Mouse (Mus musculus): ENCODE data around the gene Hyou1. TPM values are rescaled to one million over a fixed set of nuclear protein-coding genes. Genes with fewer than 3 reads are reported as not detected.
A peak's percentile ranks its signal among the peaks of the same experiment; 100 is the strongest.
"Not testable (repeated sequence)": the region's sequence is repeated elsewhere in the genome, so short reads cannot be mapped to it uniquely, and the experiment has no call there.

The Hyou1 gene
- 38.2 and 42.0 TPM in 2 replicates for polyA plus RNA-seq (2015; fragmentation: Nextera tagmentation; extraction: Ambion mirVana)

DNA sequence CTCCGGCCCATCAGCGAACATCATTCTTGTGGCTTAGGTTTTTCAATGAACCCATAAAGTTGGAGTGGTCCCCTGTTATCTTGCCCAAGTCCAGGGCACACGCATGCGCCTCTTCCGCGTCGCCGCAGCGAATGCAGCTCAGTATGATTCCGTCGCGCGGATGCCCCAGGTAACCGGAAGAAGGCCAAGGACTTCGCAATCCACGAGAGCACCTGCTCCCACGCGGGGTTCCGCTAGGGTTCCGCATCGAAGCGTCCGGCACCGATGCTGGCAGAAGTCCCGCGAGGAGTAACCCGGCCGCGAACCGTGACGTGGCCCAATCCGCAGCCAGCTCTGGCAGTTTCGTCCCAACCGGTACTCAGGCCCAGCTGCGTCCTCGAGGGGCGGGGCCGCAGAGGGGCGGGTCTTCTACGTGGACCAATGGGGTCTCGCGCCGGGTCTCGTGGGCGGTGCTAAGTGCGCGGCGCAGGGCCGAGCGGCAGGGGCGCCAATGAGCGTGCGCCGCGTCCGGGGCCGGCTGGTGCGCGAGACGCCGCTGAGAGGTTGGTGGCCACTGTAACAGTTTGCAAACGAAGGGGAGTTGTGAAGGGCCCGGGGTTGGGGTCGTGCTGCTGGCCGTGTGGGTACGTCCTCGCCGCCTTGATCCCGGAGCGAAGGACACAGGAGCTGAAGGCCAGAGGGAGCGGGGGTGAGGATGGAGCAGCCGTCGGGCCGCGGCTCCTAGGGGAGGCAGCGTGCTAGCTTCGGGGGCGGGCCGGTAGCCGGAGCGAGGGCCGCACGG, at the start of gene Hyou1:
TSS of gene Hyou1 (plus strand) at position 437 of the 781 bp plus-strand sequence.
- Histone ChIP-seq H3K27ac (ENCODE audit: low read length) (peak within 1 kb of the TSS; percentile 87), H3K27me3 (ENCODE audit: control insufficient read depth, insufficient read depth, low read depth, low read length) (no peaks in the 10 kb centered on the region), H3K4me1 (replicated peaks; ENCODE audit: control insufficient read depth, insufficient read depth, low read length) (peaks cover 14% of the 10 kb centered on the region), H3K4me3 (ENCODE audit: low read length) (peak within 1 kb of the TSS; percentile 87), H3K4me2 (ENCODE audit: low read depth, low read length) (peak within 1 kb of the TSS; percentile 95), H3K9ac (ENCODE audit: low read length) (peak within 1 kb of the TSS; percentile 91), H3K9me3 (ENCODE audit: control insufficient read depth, low read length) (no peaks in the 10 kb centered on the region), H3K36me3 (ENCODE audit: control insufficient read depth, insufficient read depth, low read length) (peaks cover 17% of the 10 kb centered on the region)
- peak; percentile 99 for ATAC-seq (ENCODE audit: low read depth)
- WGBS = under 1% methylated on average over 83 of the region's 83 CpGs

DNA sequence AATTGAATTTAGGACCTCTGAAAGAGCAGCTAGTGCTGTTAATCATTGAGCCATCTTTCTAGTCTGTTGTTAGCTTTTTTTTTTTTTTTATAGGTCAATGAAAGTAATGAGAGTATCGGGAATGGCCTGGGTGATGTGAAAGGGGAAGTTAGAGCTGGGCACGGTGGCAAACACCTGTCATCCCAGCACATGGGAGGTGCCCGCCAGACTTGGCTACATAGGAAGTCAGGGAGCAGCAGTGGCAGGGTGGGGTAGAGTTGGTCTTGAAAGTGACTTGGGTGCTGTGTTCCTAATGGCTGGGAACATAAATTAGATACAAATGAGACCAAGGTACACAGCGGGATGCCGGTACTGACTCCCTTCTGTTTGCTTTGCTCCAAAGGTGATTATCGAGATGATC, 48.6 kb upstream of the Hyou1 start:
- H3K4me1 ChIP-seq (replicated peaks; ENCODE audit: control insufficient read depth, insufficient read depth, low read length) = peaks cover 9% of the 10 kb centered on the region
- no peaks in the 10 kb centered on the region for H3K27me3 ChIP-seq (ENCODE audit: control insufficient read depth, insufficient read depth, low read depth, low read length)
- no peak overlapping the region for H3K4me3 ChIP-seq (ENCODE audit: low read length)
- 93% methylated on average over 6 of the region's 6 CpGs for WGBS
- H3K27ac ChIP-seq (ENCODE audit: low read length) = no peak overlapping the region
- no peak overlapping the region for H3K4me2 ChIP-seq (ENCODE audit: low read depth, low read length)
- no peaks in the 10 kb centered on the region for H3K9me3 ChIP-seq (ENCODE audit: control insufficient read depth, low read length)
- no peak for ATAC-seq (ENCODE audit: low read depth)
- H3K36me3 ChIP-seq (ENCODE audit: control insufficient read depth, insufficient read depth, low read length) = peaks cover 26% of the 10 kb centered on the region
- H3K9ac ChIP-seq (ENCODE audit: low read length) = no peak overlapping the region

DNA sequence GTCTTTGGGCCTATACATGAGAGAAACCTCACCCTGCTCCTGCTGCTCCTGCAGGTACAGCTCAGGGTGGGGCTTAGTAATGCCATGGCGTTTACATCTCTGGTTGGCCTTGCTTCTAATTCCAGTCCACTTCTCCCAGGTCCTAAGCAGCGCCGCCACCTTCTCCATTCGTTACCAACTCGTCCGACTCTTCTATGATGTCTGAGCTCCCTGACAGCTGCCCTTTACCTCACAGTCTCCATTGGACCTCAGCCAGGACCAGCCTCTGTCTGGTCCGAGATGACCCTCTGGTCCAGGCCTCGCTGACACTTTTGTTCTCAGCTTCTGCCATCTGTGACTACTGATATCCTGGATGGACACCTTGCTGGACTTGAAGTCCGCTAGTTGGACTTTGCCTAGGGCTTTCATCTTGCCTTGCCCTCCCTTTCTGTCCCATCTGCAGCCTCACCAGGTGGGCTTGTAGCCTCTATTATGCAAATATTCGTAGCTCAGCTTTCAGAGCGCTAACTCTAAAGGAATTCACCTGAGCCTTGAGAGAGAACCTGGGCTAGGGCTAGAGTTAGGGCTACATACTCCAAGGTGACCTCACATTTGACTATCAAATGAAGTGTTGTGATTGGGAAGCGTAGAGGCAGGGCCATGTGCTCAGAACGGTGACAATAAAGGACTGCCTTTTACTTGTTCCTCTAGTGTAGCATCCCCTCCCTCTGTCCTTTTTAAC, 46.2 kb upstream of the Hyou1 start:
- Histone ChIP-seq H3K9me3 (ENCODE audit: control insufficient read depth, low read length) (no peaks in the 10 kb centered on the region), H3K9ac (ENCODE audit: low read length) (no peak overlapping the region), H3K4me1 (replicated peaks; ENCODE audit: control insufficient read depth, insufficient read depth, low read length) (peaks cover 15% of the 10 kb centered on the region), H3K4me2 (ENCODE audit: low read depth, low read length) (no peak overlapping the region), H3K4me3 (ENCODE audit: low read length) (no peak overlapping the region), H3K27ac (ENCODE audit: low read length) (no peak overlapping the region), H3K27me3 (ENCODE audit: control insufficient read depth, insufficient read depth, low read depth, low read length) (no peaks in the 10 kb centered on the region), H3K36me3 (ENCODE audit: control insufficient read depth, insufficient read depth, low read length) (peaks cover 26% of the 10 kb centered on the region)
- WGBS = 93% methylated on average over 13 of the region's 13 CpGs
- ATAC-seq (ENCODE audit: low read depth) = no peak

DNA sequence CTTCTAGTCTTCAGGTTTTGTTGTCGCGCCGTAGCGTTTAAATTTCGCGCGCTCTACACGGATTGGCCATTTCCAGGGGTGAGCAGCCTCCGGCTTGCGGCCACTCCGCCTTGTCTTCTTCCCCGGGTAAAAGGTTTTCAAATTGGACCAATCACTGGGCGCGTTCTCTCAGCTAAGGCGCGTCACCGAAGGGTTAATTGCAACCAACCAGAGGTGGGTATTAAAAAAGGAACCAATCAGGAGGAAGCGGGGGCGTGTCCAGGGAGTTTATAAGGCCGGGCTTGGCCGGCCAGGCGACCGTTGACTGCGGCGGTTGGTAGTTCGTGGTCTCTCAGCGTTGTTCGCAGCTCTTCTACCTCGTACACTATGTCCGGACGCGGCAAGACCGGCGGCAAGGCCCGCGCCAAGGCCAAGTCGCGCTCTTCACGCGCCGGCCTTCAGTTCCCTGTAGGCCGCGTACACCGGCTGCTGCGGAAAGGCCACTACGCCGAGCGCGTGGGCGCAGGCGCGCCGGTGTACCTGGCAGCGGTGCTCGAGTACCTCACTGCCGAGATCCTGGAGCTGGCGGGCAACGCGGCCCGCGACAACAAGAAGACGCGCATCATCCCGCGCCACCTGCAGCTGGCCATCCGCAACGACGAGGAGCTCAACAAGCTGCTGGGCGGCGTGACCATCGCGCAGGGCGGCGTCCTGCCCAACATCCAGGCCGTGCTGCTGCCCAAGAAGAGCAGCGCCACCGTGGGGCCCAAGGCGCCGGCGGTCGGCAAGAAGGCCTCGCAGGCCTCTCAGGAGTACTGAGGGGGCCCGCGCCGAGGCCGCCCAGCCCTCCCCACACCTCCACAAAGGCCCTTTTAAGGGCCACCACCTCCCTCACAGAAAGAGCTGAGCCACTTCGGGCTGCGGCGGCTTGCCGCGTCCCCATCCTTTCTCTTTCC, 44.6 kb upstream of the Hyou1 start, which contains the start of gene H2afx:
TSS of gene H2afx (plus strand) at position 299 of the 935 bp plus-strand sequence.
- H3K36me3 ChIP-seq (ENCODE audit: control insufficient read depth, insufficient read depth, low read length) = peaks cover 36% of the 10 kb centered on the region
- H3K9me3 ChIP-seq (ENCODE audit: control insufficient read depth, low read length) = no peaks in the 10 kb centered on the region
- ATAC-seq (ENCODE audit: low read depth) = peak; percentile 95
- H3K9ac ChIP-seq (ENCODE audit: low read length) = peak within 1 kb of the TSS; percentile 98
- peak within 1 kb of the TSS; percentile 91 for H3K4me3 ChIP-seq (ENCODE audit: low read length)
- peaks cover 15% of the 10 kb centered on the region for H3K4me1 ChIP-seq (replicated peaks; ENCODE audit: control insufficient read depth, insufficient read depth, low read length)
- H3K4me2 ChIP-seq (ENCODE audit: low read depth, low read length) = peak within 1 kb of the TSS; percentile 72
- H3K27ac ChIP-seq (ENCODE audit: low read length) = peak within 1 kb of the TSS; percentile 98
- under 1% methylated on average over 87 of the region's 91 CpGs for WGBS
- H3K27me3 ChIP-seq (ENCODE audit: control insufficient read depth, insufficient read depth, low read depth, low read length) = no peaks in the 10 kb centered on the region

DNA sequence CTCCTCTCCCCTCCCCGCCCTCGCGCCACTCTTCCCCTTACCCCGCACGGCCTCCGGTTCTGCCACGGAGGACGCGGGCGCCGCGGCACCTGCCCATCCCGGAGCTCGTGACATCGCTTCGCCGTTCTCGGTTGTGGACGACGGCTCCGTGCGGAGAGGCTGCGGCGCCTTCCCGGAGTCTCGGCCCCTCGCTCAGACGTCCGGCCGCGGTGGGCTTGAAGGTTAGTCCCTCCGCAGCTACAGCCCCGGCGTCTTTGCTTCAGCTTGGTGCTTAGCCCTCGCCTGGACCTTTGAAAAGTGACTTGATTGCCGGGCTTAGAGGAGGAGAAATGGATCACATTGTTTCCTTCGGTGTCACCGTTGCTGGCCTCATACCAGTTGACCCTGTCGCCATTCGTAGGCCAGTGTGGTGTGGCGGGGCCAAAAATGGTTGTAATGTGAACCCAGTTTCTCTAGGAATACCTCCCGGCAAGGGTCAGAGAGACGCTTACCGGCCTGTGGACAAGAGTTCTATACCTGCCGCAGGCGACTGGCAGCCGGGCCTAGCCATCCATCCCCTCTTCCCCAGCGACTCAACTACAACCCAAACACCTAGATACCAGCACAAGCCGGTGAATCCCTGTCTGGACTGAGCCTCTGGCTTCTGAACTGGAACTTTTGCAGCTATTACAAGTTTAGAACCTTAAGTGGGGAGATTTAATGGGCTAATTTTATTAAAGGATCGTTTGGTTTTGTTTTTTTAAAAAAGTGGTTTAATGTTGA, 43.8 kb upstream of the Hyou1 start:
- no peak for ATAC-seq (ENCODE audit: low read depth)

DNA sequence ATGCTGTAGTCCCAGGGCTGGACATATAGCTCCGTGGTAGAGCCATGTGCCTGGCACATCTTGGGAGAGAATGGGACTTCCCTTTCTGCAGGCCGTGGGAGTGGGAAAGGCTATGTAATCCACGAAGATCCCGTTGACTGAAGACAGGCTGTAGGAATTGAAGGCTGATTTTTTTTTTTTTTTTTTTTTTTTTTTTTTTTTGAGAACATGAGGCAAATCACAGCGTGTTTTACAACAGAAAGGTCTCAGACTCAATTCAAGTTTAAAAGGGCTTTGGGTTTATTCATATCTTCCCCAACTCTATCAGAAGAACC, 43.2 kb upstream of the Hyou1 start:
- Histone ChIP-seq H3K36me3 (ENCODE audit: control insufficient read depth, insufficient read depth, low read length) (peaks cover 30% of the 10 kb centered on the region), H3K27me3 (ENCODE audit: control insufficient read depth, insufficient read depth, low read depth, low read length) (no peaks in the 10 kb centered on the region), H3K4me1 (replicated peaks; ENCODE audit: control insufficient read depth, insufficient read depth, low read length) (peaks cover 15% of the 10 kb centered on the region), H3K4me2 (ENCODE audit: low read depth, low read length) (peak overlapping the region; percentile 72), H3K9me3 (ENCODE audit: control insufficient read depth, low read length) (no peaks in the 10 kb centered on the region), H3K27ac (ENCODE audit: low read length) (peak overlapping the region; percentile 98), H3K4me3 (ENCODE audit: low read length) (peak overlapping the region; percentile 91), H3K9ac (ENCODE audit: low read length) (peak overlapping the region; percentile 98)
- 4% methylated on average over 5 of the region's 5 CpGs for WGBS
- ATAC-seq (ENCODE audit: low read depth) = no peak

More for the DNA sequence above, 43.8 kb upstream of the Hyou1 start:
- H3K27me3 ChIP-seq (ENCODE audit: control insufficient read depth, insufficient read depth, low read depth, low read length) = no peaks in the 10 kb centered on the region
- peak overlapping the region; percentile 72 for H3K4me2 ChIP-seq (ENCODE audit: low read depth, low read length)
- no peaks in the 10 kb centered on the region for H3K9me3 ChIP-seq (ENCODE audit: control insufficient read depth, low read length)
- H3K27ac ChIP-seq (ENCODE audit: low read length) = peak overlapping the region; percentile 98
- peaks cover 33% of the 10 kb centered on the region for H3K36me3 ChIP-seq (ENCODE audit: control insufficient read depth, insufficient read depth, low read length)
- WGBS = under 1% methylated on average over 50 of the region's 50 CpGs
- H3K4me1 ChIP-seq (replicated peaks; ENCODE audit: control insufficient read depth, insufficient read depth, low read length) = peaks cover 15% of the 10 kb centered on the region
- H3K9ac ChIP-seq (ENCODE audit: low read length) = peak overlapping the region; percentile 98
- peak overlapping the region; percentile 91 for H3K4me3 ChIP-seq (ENCODE audit: low read length)

DNA sequence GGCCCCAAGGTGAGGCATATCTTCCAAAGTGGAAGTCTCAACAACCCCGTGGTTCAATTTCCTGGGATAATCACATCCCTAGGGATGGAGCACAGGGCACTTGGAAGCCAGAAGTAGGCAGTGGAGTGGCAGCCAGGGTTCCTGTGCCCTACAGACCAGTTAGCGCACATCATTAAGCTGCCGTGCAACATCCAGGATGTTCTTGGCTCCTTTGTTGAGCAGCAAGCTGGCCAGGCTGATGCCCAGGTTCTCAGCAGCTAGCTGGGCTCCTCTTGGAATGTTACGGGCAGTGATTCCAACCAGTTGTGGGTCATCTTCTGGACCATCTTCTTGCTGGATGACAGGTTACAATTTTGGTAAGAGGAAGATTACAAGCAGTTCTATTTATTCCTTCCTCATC, 42.8 kb upstream of the Hyou1 start:
- peaks cover 15% of the 10 kb centered on the region for H3K4me1 ChIP-seq (replicated peaks; ENCODE audit: control insufficient read depth, insufficient read depth, low read length)
- not testable (repeated sequence) for H3K9me3 ChIP-seq (ENCODE audit: control insufficient read depth, low read length); H3K27me3 ChIP-seq (ENCODE audit: control insufficient read depth, insufficient read depth, low read depth, low read length); H3K27ac ChIP-seq (ENCODE audit: low read length); ATAC-seq (ENCODE audit: low read depth)
- H3K4me2 ChIP-seq (ENCODE audit: low read depth, low read length) = peak overlapping the region; percentile 72
- peak overlapping the region; percentile 59 for H3K9ac ChIP-seq (ENCODE audit: low read length)
- peaks cover 29% of the 10 kb centered on the region for H3K36me3 ChIP-seq (ENCODE audit: control insufficient read depth, insufficient read depth, low read length)
- 31% methylated on average over 4 of the region's 4 CpGs for WGBS
- peak overlapping the region; percentile 91 for H3K4me3 ChIP-seq (ENCODE audit: low read length)

DNA sequence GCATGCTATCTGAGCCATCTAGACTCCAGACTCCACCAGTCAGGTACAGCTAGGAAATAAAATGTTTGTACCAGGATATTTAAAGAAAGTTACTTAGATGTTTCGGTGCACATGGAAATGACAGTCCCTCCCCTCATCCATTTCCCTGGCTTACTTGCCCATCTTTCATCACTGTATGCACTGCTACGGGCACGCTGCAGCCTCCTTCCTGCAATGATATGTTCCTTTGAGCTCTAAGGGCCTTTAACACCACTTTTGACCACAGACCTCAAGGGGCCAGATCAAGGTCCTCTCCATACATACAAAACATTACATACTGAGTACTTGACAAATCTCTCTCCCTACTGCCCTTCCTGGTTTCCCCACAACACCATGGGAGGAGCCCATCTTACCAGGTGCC, 42.3 kb upstream of the Hyou1 start:
- Histone ChIP-seq H3K9me3 (ENCODE audit: control insufficient read depth, low read length) (no peaks in the 10 kb centered on the region), H3K9ac (ENCODE audit: low read length) (peak overlapping the region; percentile 59), H3K27me3 (ENCODE audit: control insufficient read depth, insufficient read depth, low read depth, low read length) (no peaks in the 10 kb centered on the region), H3K4me1 (replicated peaks; ENCODE audit: control insufficient read depth, insufficient read depth, low read length) (peaks cover 15% of the 10 kb centered on the region), H3K4me3 (ENCODE audit: low read length) (peak overlapping the region; percentile 91), H3K27ac (ENCODE audit: low read length) (no peak overlapping the region), H3K36me3 (ENCODE audit: control insufficient read depth, insufficient read depth, low read length) (peaks cover 27% of the 10 kb centered on the region), H3K4me2 (ENCODE audit: low read depth, low read length) (peak overlapping the region; percentile 72)
- no peak for ATAC-seq (ENCODE audit: low read depth)
- WGBS = 43% methylated on average over 3 of the region's 3 CpGs
